Mouse (Mus musculus): ENCODE results near the gene Tspyl1.

- no peak for TF ChIP-seq CTCF (IDR thresholded peaks at IDR 0.05; ENCODE audit: borderline replicate concordance, insufficient read depth, low read depth, low read length)
- no peak for TF ChIP-seq POLR2A (IDR thresholded peaks at IDR 0.05; ENCODE audit: borderline replicate concordance, insufficient read depth, low read length)
Measured at GRCm38 (mm10) chr10:34265106-34265505, 16.9 kb upstream of the Tspyl1 start.
